10 mouse cellular contexts compared by ENCODE assay signal in genomic region chr7:44645951-44646350, GRCm38 (mm10). TPM values are rescaled to one million over a fixed set of nuclear protein-coding genes. Genes with fewer than 3 reads are reported as not detected.
DNase-seq lines count a peak whose midpoint lies in the region; ATAC-seq and TF ChIP-seq lines count a peak whose summit lies in the region.
"Had no signal": no experiment of that assay in that cellular context is flagged by ENCODE, and none has a peak within 500 bp of the region (broad histone marks: within the 10 kb centered on the region; RNA-seq: fewer than 3 reads in every experiment).

No protein-coding gene starts in this region.

- TF ChIP-seq POLR2A in small intestine, adult 2 months (IDR thresholded peaks at IDR 0.05; ENCODE audit: low read depth, low read length) = no peak

- 0 out of 2 replicates have a peak, but pooled peaks have one; percentile 54 for ATAC-seq in hindbrain, embryonic 15.5 days (ENCODE audit: low FRiP score, low read depth)

- WGBS in hindbrain, embryonic 15.5 days = 24% methylated on average over 15 of the region's 15 CpGs
- WGBS in small intestine, adult 2 months = 29% methylated on average over 15 of the region's 15 CpGs

- H3K4me2 ChIP-seq in hindbrain, embryonic 15.5 days = peak overlapping the region; percentile 40
- H3K4me2 ChIP-seq: limb, embryonic 13.5 days had no signal

- H3K4me1 ChIP-seq in hindbrain, embryonic 15.5 days (replicated peaks) = peaks cover 12% of the 10 kb centered on the region; the same call in 1 of the 2 replicates
- no peaks in the 10 kb centered on the region for H3K4me1 ChIP-seq in small intestine, adult 2 months (ENCODE audit: control insufficient read depth, insufficient read depth, insufficient read length, low read length)
- H3K4me1 ChIP-seq: limb, embryonic 13.5 days had no signal

- H3K27ac ChIP-seq in hindbrain, embryonic 15.5 days (replicated peaks) = no peak overlapping the region; the same call in 1 of the 2 replicates
- peak overlapping the region; percentile 33; the same call in 1 of the 2 replicates for H3K27ac ChIP-seq in small intestine, adult 2 months (ENCODE audit: insufficient read depth, low read depth, low read length)
- H3K27ac ChIP-seq: limb, embryonic 13.5 days had no signal

- DNase-seq in adrenal gland, postnatal 10 days = peak; percentile 49
- DNase-seq in adrenal gland, adult 18-20 months (ENCODE audit: low spot score in 2 of 2) = no peak
- peak; percentile 56 to 70 for DNase-seq in lung, adult 18-20 months
- no peak for DNase-seq in lung, postnatal 25 days (ENCODE audit: low spot score)
- no peak for DNase-seq in thymus, postnatal 25 days
- no peak for DNase-seq in gastrocnemius, postnatal 25 days
- DNase-seq: thymus, postnatal 36 days had no signal

- H3K27me3 ChIP-seq in hindbrain, embryonic 15.5 days = peaks cover 19% of the 10 kb centered on the region
- H3K27me3 ChIP-seq in small intestine, adult 2 months (ENCODE audit: control insufficient read depth, insufficient read depth, low read length) = no peaks in the 10 kb centered on the region

- H3K4me3 ChIP-seq in hindbrain, embryonic 15.5 days = no peak overlapping the region
- H3K4me3 ChIP-seq in small intestine, adult 2 months (ENCODE audit: low read depth, low read length) = no peak overlapping the region
- H3K4me3 ChIP-seq: limb, embryonic 13.5 days had no signal

- H3K9ac ChIP-seq in hindbrain, embryonic 15.5 days = no peak overlapping the region
- H3K9ac ChIP-seq: limb, embryonic 13.5 days had no signal

- no peak for TF ChIP-seq CTCF in small intestine, adult 2 months (IDR thresholded peaks at IDR 0.05; ENCODE audit: extremely low read depth, insufficient read length, insufficient replicate concordance, low read depth, low read length)

- no peaks in the 10 kb centered on the region for H3K36me3 ChIP-seq in hindbrain, embryonic 15.5 days
- peaks cover 71% of the 10 kb centered on the region for H3K36me3 ChIP-seq in small intestine, adult 2 months (ENCODE audit: control insufficient read depth, insufficient read depth, low read length)
- H3K36me3 ChIP-seq: limb, embryonic 13.5 days had no signal

- H3K9me3 ChIP-seq in hindbrain, embryonic 15.5 days = no peaks in the 10 kb centered on the region
- H3K9me3 ChIP-seq: limb, embryonic 13.5 days had no signal

RNA-seq across cellular contexts. Expression of gene Myh14, which starts 24.7 kb away (rescaled TPM):
- 1 to 10 TPM; 5.5 to 9.8 TPM for total RNA-seq in adrenal gland, postnatal 10 days (2021)
- total RNA-seq in adrenal gland, adult 18-20 months (2021) = 1 to 10 TPM; 5.5 to 6.6 TPM
- polyA plus RNA-seq in hindbrain, embryonic 15.5 days (2015; fragmentation: Nextera tagmentation; extraction: Ambion mirVana) = 3.3 and 4.4 TPM in 2 replicates
- 196 and 563 TPM in 2 replicates for polyA plus RNA-seq in small intestine, adult 2 months (2012; rRNA removed)
- total RNA-seq in gastrocnemius, postnatal 25 days (2021) = 10 to 100 TPM; 23.0 to 24.7 TPM

RNA-seq across cellular contexts. Expression of gene Kcnc3, which starts 55.5 kb away (rescaled TPM):
- 1 to 10 TPM; 4.7 to 4.8 TPM for total RNA-seq in adrenal gland, postnatal 10 days (2021)
- 1 to 10 TPM; 4.0 to 5.6 TPM for total RNA-seq in adrenal gland, adult 18-20 months (2021)
- polyA plus RNA-seq in hindbrain, embryonic 15.5 days (2015; fragmentation: Nextera tagmentation; extraction: Ambion mirVana) = 6.7 and 6.8 TPM in 2 replicates
- 3.1 and 3.4 TPM in 2 replicates for polyA plus RNA-seq in small intestine, adult 2 months (2012; rRNA removed)
- total RNA-seq in gastrocnemius, postnatal 25 days (2021) = 1 to 10 TPM; 4.3 to 4.8 TPM

Comparison
In these comparisons a context has a peak if more than half of its experiments do, and no peak if none do; other contexts are left out.
1. DNase-seq: peak in adrenal gland, postnatal 10 days (single experiment) and lung, adult 18-20 months (2 of 2); none in adrenal gland, adult 18-20 months (0 of 2), lung, postnatal 25 days (single experiment), thymus, postnatal 25 days (single experiment) and gastrocnemius, postnatal 25 days (single experiment).